Mouse (Mus musculus) bone marrow macrophage, adult 2 months (primary cell): ENCODE measurements at regions not wholly inside any gene's neighbourhood (a gene's known extent, or its start where the extent isn't known, plus 50 kb on each side); places are given as distances from the start of the nearest gene placed in this dataset.

Source experiments
- H3K27ac ChIP-seq: 2 replicates; pipeline ENCODE4 v1.5.1; 2012; ENCODE audit warnings: low read depth, low read length; ENCODE audit not compliant: insufficient read depth
- H3K4me1 ChIP-seq: 2 replicates; pipeline ENCODE4 v1.6.1; 2012; ENCODE audit warnings: low read length; ENCODE audit not compliant: control insufficient read depth, insufficient read depth
- H3K4me3 ChIP-seq: 2 replicates; pipeline ENCODE4 v1.5.1; 2012; ENCODE audit warnings: mild to moderate bottlenecking, low read length, moderate library complexity; ENCODE audit not compliant: insufficient read depth
- CTCF ChIP-seq: IDR thresholded peaks from 2 replicates; pipeline ENCODE4 v1.5.1; 2012; ENCODE audit warnings: low read depth, mild to moderate bottlenecking, low read length, moderate library complexity
- POLR2A ChIP-seq: IDR thresholded peaks from 2 replicates; pipeline ENCODE4 v1.6.1; 2012; ENCODE audit warnings: mild to moderate bottlenecking, low read depth, low read length, borderline replicate concordance

DNA sequence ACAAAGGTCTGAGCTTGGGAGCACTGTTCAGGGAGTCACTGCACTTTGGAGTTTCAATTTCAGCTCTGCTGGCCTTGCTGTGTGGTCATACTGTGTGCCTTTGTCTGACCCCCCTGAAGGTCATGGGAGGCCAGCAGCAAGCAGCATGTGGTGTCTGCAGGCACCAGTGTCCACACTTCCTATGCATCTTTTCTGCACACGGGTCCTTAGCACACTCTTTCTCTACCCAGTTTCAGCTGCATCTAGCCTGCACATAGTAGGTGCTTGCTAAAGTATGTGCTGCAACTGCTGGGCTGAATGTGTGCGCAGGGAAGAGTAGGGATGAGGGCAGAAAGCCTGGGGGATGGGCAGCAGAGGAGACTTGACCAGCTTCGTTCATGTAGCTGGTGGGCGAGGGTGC is 56.7 kb upstream of the Tmem189 start:
- no peak overlapping the region for H3K4me3 ChIP-seq
- H3K4me1 ChIP-seq, result peaks cover 84% of the 10 kb centered on the region
- TF ChIP-seq POLR2A (no peak), CTCF (no peak)
- H3K27ac ChIP-seq, result no peak overlapping the region

DNA sequence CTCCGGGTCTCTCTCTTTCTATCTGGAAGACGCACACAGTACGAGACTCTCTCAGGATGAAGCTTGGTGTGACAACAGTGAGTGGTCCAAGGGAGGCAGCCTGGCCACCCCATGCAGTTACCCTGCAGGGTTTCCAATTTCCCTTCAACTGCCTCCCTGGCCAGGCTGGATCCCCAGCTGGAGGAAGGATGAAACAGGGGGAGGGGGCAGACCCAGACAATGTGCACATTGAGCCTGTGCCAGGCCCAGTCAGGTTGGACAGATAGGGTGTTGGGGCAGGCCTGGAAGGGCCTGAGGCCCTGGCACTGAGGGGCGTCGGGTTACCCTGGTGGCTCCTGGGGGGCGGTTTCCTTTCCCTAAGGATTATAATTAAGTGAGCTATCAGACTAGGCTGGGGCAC is 55.8 kb upstream of the Tmem189 start:
- no peak for TF ChIP-seq CTCF
- TF ChIP-seq POLR2A, result no peak
- H3K27ac ChIP-seq, result no peak overlapping the region
- no peak overlapping the region for H3K4me3 ChIP-seq
- peaks cover 84% of the 10 kb centered on the region for H3K4me1 ChIP-seq

DNA sequence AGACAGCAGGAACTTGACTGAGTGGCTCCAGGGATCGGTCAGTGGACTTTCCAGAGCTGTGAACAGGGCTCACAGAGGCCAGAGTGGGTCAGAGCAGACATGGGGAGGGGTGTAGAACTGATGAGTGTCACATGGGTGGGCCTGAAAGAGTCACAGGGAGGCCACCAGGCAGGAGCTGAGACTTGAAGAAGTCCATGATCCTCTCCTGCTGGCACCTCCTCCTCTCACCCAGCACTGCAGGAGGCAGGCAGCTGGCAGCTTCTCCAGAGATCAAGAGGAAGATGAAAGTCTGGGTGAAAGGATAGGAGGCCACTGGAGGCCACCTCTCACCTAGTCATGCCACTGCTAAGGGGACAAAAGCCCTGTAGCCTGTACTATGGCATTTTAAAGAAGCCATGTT is 54.5 kb upstream of the Tmem189 start:
- peak overlapping the region; percentile 62 for H3K27ac ChIP-seq
- TF ChIP-seq POLR2A (0 out of 2 replicates have a peak, but pooled peaks have one; percentile 55), CTCF (no peak)
- peaks cover 83% of the 10 kb centered on the region for H3K4me1 ChIP-seq
- H3K4me3 ChIP-seq, result no peak overlapping the region

DNA sequence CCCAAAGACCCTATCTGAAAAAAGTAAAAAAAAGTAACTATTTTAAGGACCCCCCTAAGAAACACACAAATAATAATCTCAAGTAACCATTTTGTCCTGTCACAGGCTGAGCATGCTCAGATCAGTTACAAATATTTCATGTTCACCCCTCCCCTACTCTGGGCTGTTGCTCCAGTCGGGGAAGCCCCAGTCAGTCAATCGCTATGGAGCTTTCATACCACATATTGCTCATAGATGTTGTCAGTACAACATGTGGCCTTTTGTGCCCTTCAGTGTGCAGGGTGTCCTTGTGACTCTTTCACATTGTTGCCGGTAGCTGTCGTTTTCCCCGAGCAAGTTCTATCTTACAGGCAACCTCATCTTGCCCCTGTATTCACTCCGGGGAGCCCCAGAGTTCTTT is 52.9 kb upstream of the Tmem189 start:
- Histone ChIP-seq H3K4me3 (no peak overlapping the region), H3K4me1 (peaks cover 74% of the 10 kb centered on the region), H3K27ac (peak overlapping the region; percentile 62)
- TF ChIP-seq CTCF, result no peak
- TF ChIP-seq POLR2A, result no peak

DNA sequence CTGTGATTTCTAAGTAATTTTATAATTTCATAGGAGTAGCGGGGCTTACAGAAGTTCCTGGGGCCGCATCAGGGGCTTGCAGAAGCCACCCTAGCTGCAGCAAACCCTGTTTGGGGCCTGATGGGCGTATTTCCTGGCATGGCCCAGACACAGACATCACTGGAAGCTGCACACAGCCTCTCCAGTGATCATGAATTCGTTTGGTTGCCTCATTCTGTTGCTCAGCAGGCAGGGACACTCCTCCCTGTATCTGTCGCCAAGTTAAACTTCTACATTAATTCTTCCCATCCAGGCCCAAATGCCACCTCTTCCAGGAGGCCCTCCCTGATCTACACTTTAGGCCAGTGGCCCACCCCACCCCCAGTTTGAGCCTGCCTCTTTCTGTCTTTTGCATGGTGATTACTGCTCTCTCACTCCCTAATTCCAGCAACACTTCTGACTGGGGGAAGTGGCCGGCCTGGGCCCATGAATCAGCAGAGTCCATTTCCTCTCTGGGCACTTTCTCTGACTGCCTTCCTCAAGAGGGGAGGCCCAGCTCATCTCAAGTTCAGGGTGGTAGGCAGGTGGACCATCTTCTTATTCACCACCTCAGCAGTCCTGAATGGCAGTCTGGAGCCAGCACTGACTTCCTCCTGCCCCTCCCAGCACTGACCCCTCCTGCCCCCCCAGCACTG is 51.0 kb upstream of the Tmem189 start:
- TF ChIP-seq CTCF (no peak), POLR2A (no peak)
- H3K4me1 ChIP-seq, result peaks cover 55% of the 10 kb centered on the region
- H3K4me3 ChIP-seq, result no peak overlapping the region
- H3K27ac ChIP-seq, result peak overlapping the region; percentile 79
